Mouse (Mus musculus): Measurements from ENCODE around the gene Zfp507. TPM values are rescaled to one million over a fixed set of nuclear protein-coding genes. Genes with fewer than 3 reads are reported as not detected.

Gene Zfp507
- polyA plus RNA-seq, 1 experiment from 2014 or later = 17.2 TPM

DNA sequence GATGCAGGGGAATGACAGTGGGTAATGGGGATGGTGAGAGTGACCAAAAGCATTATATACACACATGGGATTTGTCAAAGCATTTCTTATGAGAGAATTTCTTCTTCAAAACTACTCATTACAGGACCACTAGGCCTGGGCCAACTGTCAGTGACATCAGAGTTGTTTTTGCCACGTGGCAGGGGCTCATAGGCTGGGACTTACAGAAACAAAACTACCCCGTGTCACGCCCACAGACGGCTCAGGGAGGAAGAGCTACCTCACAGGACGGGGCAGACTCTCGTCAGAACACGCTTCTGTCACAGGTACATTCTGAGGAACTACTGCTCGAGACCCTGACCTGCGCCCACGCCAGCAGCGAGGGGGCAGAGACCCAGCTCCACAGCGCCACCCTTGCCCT lies 74.4 kb downstream of the Zfp507 start:
- Histone ChIP-seq H3K4me3 (replicated peaks) (no peak overlapping the region), H3K9ac (no peak overlapping the region), H3K27ac (no peak overlapping the region), H3K4me1 (no peaks in the 10 kb centered on the region), H3K4me2 (no peak overlapping the region), H3K27me3 (replicated peaks) (no peaks in the 10 kb centered on the region), H3K9me3 (no peaks in the 10 kb centered on the region), H3K36me3 (peaks cover 12% of the 10 kb centered on the region; the same call in 1 of the 2 replicates)
- ATAC-seq (ENCODE audit: insufficient read depth, low FRiP score, low read depth) = no peak
- 92% methylated on average over 12 of the region's 12 CpGs for WGBS

DNA sequence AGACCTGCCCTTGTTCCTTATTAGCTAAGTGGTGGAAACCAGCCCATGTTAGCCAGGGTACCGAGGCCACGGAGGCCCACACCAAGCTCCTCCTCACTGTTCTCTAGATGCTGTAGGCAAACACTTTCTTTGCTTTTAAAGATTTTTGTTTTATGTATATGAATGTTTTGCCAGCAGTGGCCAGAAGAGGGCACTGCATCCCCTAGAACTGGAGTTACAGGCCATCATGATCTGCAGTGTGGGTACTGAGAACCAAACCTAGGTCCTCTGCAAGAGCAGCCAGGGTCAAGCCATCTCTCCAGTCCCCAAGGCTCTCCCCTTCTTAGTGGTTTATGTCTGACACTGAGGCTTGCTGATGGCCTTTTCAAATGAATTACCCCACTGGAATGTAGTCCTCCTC lies 79.8 kb downstream of the Zfp507 start:
- Histone ChIP-seq H3K4me1 (no peaks in the 10 kb centered on the region), H3K9ac (no peak overlapping the region), H3K4me3 (replicated peaks) (no peak overlapping the region), H3K9me3 (no peaks in the 10 kb centered on the region), H3K36me3 (peaks cover 25% of the 10 kb centered on the region; the same call in 1 of the 2 replicates), H3K27me3 (replicated peaks) (no peaks in the 10 kb centered on the region), H3K27ac (no peak overlapping the region), H3K4me2 (no peak overlapping the region)
- no peak for ATAC-seq (ENCODE audit: insufficient read depth, low FRiP score, low read depth)
- WGBS = 87% methylated on average over 2 of the region's 2 CpGs

Other genes starting within 250 kb of the Zfp507 start
- gene Nudt19, start 246.7 kb downstream of the Zfp507 start, polyA plus RNA-seq (2015; fragmentation: Nextera tagmentation; extraction: Ambion mirVana) = 91.1 and 95.5 TPM in 2 replicates
- gene Rgs9bp, start 217.4 kb downstream of the Zfp507 start, polyA plus RNA-seq (2015; fragmentation: Nextera tagmentation; extraction: Ambion mirVana) = 0.08 and 0.14 TPM in 2 replicates
- gene Ankrd27, start 216.8 kb downstream of the Zfp507 start, polyA plus RNA-seq (2015; fragmentation: Nextera tagmentation; extraction: Ambion mirVana) = 31.3 and 33.4 TPM in 2 replicates
- gene Pdcd5, start 155.5 kb downstream of the Zfp507 start, polyA plus RNA-seq (2015; fragmentation: Nextera tagmentation; extraction: Ambion mirVana) = 218 and 236 TPM in 2 replicates
- 18.5 and 21.1 TPM in 2 replicates for gene Dpy19l3, start 48.5 kb downstream of the Zfp507 start, polyA plus RNA-seq (2015; fragmentation: Nextera tagmentation; extraction: Ambion mirVana)

Data from stomach, embryonic 15.5 days (tissue).